Mouse (Mus musculus) adrenal gland, adult 8-10 months (tissue): ENCODE results near the gene Gm17949. TPM values are rescaled to one million over a fixed set of nuclear protein-coding genes. Genes with fewer than 3 reads are reported as not detected.
A peak's percentile ranks its signal among the peaks of the same experiment; 100 is the strongest.

ENCODE experiments used
- DNase-seq: peaks from one replicate; pipeline ENCODE4 v3.0.0; 2022
- total RNA-seq, 4 experiments: library from RNA; stranded (reverse); gene quantifications; 2 replicates each; pipeline ENCODE4 v1.2.4; 2022

The Gm17949 gene
- under 1 TPM; 0.29 to 0.80 (median 0.45) TPM for total RNA-seq

GRCm38 (mm10) chr17:57011236-57012141, at the start of gene Gm17949, which contains the start of gene Gtf2f1:
Gene Gm17949, plus strand, starts transcription at chr17:57011469.
Gene Gtf2f1, minus strand, starts transcription at chr17:57011288.
- peak; percentile 91 for DNase-seq

DNA sequence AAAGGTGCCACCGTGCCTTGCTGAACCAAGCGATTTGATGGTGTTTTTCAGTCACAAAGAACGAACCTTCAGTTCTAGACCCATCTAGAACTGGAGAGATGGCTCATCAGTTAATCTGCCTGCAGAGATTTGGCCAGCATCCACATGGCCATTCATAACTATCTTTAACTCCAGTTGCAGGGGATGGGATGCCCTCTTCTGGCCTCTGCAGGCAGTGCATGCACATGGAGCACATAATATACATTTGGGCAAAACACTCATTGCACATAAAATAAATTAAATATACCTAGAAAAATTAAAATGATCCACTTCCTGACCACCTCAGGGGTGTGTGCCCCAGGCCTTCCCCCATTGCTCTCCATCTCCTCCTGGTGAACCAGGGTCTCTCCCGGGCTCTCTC, 49.4 kb upstream of the Gm17949 start:
- DNase-seq: no peak

DNA sequence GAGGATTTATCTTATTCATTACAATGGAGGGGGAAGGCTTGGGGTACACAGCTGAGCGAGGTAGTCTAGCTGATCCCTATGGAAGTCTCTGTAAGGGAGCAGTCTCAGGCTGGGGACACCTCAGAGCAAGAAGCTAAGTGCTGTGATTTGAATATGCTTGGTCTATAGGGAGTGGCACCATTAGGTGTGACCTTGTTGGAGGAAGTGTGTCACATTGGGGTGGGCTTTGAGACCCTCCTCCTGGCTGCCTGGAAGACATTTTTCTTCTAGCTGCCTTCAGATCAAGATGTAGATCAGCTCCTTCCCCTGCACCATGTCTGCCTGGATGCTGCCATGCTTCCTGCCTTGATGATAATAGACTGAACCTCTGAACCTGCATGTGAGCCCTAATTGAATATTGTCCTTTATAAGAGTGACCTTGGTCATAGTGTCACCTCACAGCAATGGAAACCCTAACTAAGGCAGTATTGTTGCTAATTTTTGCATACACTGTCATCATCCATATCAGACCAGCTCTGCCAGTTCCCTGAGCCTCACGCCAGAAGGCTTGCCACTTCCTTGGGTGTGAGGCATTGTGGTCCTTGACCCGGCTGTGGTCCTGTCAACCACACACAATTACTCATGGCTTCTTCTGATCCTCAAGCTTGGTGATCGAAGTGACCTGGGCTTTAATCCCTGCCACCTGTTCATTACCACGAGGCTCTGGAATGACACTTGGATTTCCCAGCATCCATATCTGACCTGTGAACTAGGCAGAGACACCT, 48.4 kb upstream of the Gm17949 start:
- DNase-seq: no peak

- DNase-seq: no peak
Observed at GRCm38 (mm10) chr17:56963646-56964045, 47.6 kb upstream of the Gm17949 start.

GRCm38 (mm10) chr17:56969321-56969720, 41.9 kb upstream of the Gm17949 start:
- peak; percentile 55 for DNase-seq

GRCm38 (mm10) chr17:56970081-56970480, 41.2 kb upstream of the Gm17949 start:
- DNase-seq: no peak

GRCm38 (mm10) chr17:56973956-56974707, 37.1 kb upstream of the Gm17949 start:
- DNase-seq: no peak

- DNase-seq: no peak
Observed at GRCm38 (mm10) chr17:56974708-56975240, 36.5 kb upstream of the Gm17949 start.

GRCm38 (mm10) chr17:56975391-56975790, 35.9 kb upstream of the Gm17949 start:
- DNase-seq: no peak

DNA sequence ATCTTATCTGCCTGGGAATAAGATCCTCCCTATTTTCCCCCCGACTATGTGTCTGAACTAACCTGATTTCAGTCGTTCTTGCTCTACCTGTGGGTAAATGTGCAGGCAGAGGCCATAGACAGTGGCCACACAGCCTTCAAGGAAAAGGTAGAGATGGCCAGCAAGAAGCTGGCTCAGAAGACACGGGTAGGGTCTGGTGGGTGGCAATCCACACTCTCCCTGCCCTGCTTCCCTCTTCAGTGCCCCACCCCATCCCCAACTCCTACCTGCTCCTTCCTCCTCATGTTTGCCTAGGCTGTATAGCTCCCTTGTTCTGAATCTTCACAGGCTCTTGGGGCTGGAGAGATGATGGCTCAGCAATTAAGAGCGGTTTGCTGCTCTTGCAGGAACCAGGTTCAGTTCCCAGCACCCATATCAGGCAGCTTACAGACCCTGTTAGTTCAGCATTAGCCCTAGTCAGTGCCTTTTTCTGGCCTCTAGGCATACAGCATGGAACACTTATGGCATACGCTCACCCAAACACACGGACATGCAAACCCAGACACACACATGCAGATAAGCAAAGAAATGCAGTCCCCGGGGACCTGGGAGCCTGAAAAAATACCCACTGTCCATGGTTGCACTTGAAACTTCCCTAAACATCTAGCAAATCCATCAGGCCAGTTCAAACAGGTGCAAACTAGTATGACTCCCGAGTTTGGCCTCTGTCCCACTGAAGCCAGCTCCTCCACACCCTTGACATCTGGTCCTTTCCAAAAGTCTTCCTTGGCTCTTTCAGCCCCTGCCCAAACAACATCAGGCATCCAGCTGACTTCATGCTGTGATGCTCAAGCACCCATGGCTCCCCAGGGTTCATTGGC, 34.5 kb upstream of the Gm17949 start:
- DNase-seq: no peak

- no peak for DNase-seq
Observed at GRCm38 (mm10) chr17:56979524-56979923, 31.7 kb upstream of the Gm17949 start.

DNA sequence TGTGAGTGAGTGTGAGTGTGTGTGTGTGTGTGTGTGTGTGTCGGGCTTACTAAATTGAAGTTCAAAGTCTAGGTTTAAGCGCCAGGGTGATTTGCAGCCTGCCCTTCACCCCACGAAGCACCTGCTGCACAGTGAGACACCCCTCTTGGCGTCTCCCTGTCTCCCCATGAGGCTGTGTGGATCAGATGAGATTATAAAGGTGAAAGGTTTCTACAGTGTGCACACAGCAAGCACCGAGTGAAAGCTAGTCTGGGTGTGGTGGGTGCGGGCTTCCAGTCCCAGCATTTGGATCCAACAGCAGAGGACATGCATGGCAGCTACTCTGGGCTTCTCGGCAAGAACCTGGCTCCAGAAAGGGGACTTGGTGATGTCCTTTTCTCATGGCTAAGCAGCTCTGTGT, 30.2 kb upstream of the Gm17949 start:
- DNase-seq: no peak

- no peak for DNase-seq
Observed at GRCm38 (mm10) chr17:56982013-56982412, 29.3 kb upstream of the Gm17949 start, which contains the start of gene Acer1. Gene Acer1, minus strand, starts transcription at chr17:56982126.

DNA sequence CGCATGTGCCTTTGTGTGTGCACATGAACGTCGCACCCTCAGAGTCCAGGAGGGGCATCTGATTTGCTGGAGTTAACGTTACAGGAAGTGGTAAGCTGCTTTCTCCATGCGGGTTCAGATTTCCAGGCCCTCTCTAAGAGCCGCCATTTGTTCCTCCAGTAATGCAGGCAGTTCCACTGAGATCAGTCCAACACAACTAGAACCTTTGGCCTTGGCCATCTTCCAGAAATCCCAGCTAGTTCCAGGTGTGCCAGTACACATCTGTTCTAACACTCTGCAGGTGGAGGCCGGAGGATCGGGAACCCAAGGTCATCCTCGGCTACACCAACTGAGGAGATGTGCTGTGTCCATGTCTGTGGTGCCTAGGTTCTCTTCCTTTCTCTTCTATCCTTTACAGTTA, 26.4 kb upstream of the Gm17949 start:
- no peak for DNase-seq

- DNase-seq: no peak
Observed at GRCm38 (mm10) chr17:56985656-56986055, 25.6 kb upstream of the Gm17949 start.

- no peak for DNase-seq
Observed at GRCm38 (mm10) chr17:56986105-56986805, 25.0 kb upstream of the Gm17949 start.

DNA sequence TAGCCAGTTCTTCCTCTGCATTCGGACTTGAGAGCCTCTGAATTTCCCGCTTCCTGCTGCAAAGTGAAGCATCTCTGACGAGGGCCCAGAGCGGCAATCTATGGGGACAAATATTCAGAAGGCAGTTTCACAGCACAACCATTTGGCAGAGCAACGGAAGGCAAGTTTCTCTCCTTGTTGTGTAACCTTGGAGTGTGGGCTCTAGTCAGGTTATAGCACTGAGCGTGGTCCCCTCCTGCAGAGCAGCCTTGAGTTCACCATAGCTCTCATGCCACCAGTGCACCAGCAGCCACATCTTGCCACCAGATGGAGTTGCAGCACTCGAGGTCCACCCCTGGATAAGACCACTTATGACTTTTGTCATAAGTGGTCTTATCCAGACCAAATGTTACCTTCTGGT, 22.8 kb upstream of the Gm17949 start:
- no peak for DNase-seq

DNA sequence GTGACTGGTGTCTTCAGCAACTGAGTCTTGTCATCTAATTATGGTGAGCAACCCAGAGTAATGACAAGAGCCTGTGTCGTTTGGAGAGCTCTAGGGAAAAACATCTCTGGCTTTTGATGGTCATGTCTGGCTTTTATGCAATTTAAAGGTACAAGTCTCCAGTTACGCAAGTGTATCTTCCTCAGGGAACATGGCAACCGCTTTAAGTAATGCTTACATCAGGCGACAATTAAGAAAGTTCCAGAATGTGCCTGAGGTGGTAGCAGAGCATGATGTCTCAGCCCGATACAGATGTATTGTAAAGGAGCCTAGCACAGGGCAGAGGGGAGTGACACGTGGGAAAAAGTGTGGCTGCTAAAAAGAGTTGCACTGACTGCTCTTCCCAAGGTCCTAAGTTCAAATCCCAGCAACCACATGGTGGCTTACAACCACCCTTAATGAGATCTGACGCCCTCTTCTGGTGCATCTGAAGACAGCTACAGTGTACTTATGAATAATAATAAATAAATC, 22.3 kb upstream of the Gm17949 start:
- DNase-seq: no peak

- no peak for DNase-seq
Observed at GRCm38 (mm10) chr17:56989467-56990114, 21.7 kb upstream of the Gm17949 start.
